In the genomic region with DNA sequence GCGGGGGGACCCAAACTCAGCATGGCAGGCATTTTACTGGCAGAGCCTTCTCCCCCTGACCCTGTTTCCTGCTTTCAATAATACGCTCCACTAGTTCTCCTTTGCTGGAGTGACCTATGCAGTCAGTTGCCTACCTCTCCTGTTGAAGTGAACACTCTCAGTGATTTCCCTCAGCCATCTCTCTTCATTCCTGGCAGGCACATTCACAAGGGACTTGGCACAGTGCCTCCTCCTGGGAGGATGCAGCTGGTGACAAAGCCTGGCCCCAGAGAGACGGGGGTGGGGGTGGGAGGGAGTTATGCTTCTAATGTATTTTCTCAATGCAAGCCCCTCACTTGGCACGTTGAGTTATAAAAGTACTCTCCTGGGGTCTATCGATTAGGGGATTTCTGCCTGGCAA, we compare ENCODE assay signal across 9 mouse cellular contexts.
DNase-seq lines count a peak whose midpoint lies in the region; ATAC-seq and TF ChIP-seq lines count a peak whose summit lies in the region.
"Had no signal": no experiment of that assay in that cellular context is flagged by ENCODE, and none has a peak within 500 bp of the region (broad histone marks: within the 10 kb centered on the region; RNA-seq: fewer than 3 reads in every experiment).

No protein-coding gene starts in this region.

- no peaks in the 10 kb centered on the region for H3K9me3 ChIP-seq in hindbrain, postnatal 0 days (ENCODE audit: low read length)
- H3K9me3 ChIP-seq: liver, embryonic 13.5 days had no signal

- no peaks in the 10 kb centered on the region for H3K27me3 ChIP-seq in hindbrain, postnatal 0 days (ENCODE audit: insufficient read depth, low read length)
- H3K27me3 ChIP-seq: liver, embryonic 13.5 days had no signal

- peaks cover 7% of the 10 kb centered on the region; the same call in 1 of the 2 replicates for H3K4me1 ChIP-seq in hindbrain, postnatal 0 days (ENCODE audit: insufficient read depth, low read length)
- H3K4me1 ChIP-seq: liver, embryonic 13.5 days had no signal

- no peaks in the 10 kb centered on the region for H3K36me3 ChIP-seq in hindbrain, postnatal 0 days (ENCODE audit: insufficient read depth, low read length)
- H3K36me3 ChIP-seq: liver, embryonic 13.5 days had no signal

- no peak for TF ChIP-seq CTCF in hindbrain, postnatal 0 days (IDR thresholded peaks at IDR 0.05; ENCODE audit: low read depth)

- peak; percentile 53 to 60 for DNase-seq in kidney, postnatal 4 days
- no peak for DNase-seq in kidney, adult 9 months
- peak; percentile 84 for DNase-seq in cerebellum, adult 9-11 months
- DNase-seq in hindbrain, postnatal 0 days (ENCODE audit: low spot score): peak; percentile 74
- peak; percentile 20 for DNase-seq in retina, postnatal 7 days (ENCODE audit: low read depth, low spot score)
- no peak for DNase-seq in thymus, postnatal 36 days
- no peak for DNase-seq in kidney, adult 18-20 months
- no peak for DNase-seq in urinary bladder, adult 18-20 months (ENCODE audit: low spot score in 2 of 2)
- DNase-seq: liver, embryonic 13.5 days had no signal

- H3K27ac ChIP-seq in hindbrain, postnatal 0 days: peak overlapping the region; percentile 27; the same call in 1 of the 2 replicates
- H3K27ac ChIP-seq: liver, embryonic 13.5 days had no signal

- no peak overlapping the region for H3K4me2 ChIP-seq in hindbrain, postnatal 0 days (ENCODE audit: low read depth, low read length)
- H3K4me2 ChIP-seq: liver, embryonic 13.5 days had no signal

- ATAC-seq in hindbrain, postnatal 0 days: 0 out of 2 replicates have a peak, but pooled peaks have one; percentile 29

- no peak overlapping the region for H3K9ac ChIP-seq in hindbrain, postnatal 0 days (replicated peaks; ENCODE audit: low read length)
- H3K9ac ChIP-seq: liver, embryonic 13.5 days had no signal

- 25% methylated on average over 5 of the region's 5 CpGs for WGBS in hindbrain, postnatal 0 days

- H3K4me3 ChIP-seq in hindbrain, postnatal 0 days (ENCODE audit: low read length): no peak overlapping the region
- H3K4me3 ChIP-seq: liver, embryonic 13.5 days had no signal

Comparison
In these comparisons a context has a peak if more than half of its experiments do, and no peak if none do; other contexts are left out.
1. DNase-seq: peak in kidney, postnatal 4 days (2 of 2), cerebellum, adult 9-11 months (single experiment), hindbrain, postnatal 0 days (single experiment) and retina, postnatal 7 days (single experiment); none in kidney, adult 9 months (single experiment), thymus, postnatal 36 days (0 of 2), kidney, adult 18-20 months (single experiment) and urinary bladder, adult 18-20 months (0 of 2).